Mouse (Mus musculus): ENCODE results near the gene Acvrl1.

GRCm38 (mm10) chr15:101167553-101167952, 39.2 kb downstream of the Acvrl1 start:
- TF ChIP-seq CTCF (IDR thresholded peaks at IDR 0.05; ENCODE audit: low read depth) (no peak), EP300 (IDR thresholded peaks at IDR 0.05; ENCODE audit: low read depth) (no peak)
